Mouse (Mus musculus): ENCODE results near the gene Pxn.

The Pxn gene

GRCm38 (mm10) chr5:115528128-115528527, 21.7 kb downstream of the Pxn start:
- no peak for DNase-seq (ENCODE audit: low spot score)

GRCm38 (mm10) chr5:115529364-115529741, 22.9 kb downstream of the Pxn start:
- DNase-seq (ENCODE audit: low spot score) = no peak

- DNase-seq (ENCODE audit: low spot score) = no peak
These were observed 23.4 kb downstream of the Pxn start for GRCm38 (mm10) chr5:115529742-115530446.

GRCm38 (mm10) chr5:115530447-115530809, 24.0 kb downstream of the Pxn start:
- DNase-seq (ENCODE audit: low spot score) = no peak

DNA sequence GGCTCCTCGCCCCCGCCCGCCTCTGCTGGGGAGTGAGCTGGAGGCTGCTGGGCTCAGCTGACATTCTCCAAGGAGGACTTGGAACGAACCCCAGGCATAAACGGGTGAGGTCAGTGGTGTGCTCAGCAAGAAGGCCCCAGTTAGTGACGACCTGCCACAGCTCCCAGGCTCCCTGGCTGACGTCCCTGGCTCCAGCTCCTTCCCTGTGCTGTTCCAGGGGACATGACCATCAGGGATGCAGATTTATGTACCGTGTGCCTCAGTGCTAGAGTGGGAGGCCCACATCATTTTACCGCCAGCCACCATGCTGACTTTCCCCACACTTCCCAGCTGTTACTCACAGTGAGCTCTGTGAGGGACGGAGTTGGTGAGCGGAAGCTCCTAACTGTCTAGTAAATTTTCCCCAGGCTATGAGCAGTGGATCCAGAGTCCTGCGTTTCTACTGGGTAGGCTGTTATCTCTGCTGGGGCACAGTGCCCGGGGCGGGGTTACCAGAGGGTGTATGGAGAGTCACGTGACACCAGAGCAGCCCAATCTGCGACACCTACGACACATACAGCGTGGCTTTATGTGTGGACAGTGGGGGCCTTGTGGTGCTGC, 25.3 kb downstream of the Pxn start:
- peak; percentile 60 for DNase-seq (ENCODE audit: low spot score)

DNA sequence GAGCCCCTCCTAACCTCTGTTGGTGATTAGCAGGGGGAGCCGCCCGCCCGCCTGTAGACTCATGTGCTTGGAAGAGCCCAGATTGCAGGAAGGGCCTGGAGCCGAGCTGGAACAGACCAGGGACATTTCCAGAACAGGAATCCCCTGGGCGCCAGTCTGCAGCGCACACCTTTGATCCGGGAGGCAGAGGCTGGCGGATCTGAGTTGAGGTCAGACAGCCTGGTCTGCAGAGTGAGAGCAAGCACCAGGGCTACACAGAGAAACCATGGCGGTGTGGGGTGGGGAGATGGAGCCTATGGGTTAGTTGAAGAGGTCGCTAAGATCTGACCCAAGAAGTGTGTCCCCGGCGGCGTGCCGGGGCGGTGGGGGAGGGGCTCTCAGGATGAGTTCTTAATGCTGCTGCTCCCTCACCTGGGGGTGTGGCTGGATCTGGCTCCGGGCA, 27.8 kb downstream of the Pxn start:
- no peak for DNase-seq (ENCODE audit: low spot score)

DNA sequence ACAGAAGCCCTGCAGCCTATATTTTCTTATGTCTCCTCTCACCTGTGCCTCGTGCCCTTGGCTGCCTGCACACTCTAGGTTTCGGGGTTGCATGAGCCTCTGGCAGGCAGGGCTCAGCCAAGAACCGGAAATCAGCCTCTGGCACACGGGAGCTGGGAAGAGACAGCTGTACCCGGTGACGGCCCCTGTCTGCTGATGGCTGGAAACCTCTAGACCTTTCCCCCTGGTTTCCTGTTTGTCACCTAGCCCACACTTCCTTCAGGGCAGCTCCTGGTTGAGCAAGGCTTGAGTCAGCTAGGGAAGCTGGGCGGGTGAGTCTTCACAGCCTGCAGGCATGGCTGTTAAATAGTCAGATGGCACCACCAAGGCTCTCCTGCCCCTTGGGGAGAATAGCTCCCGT, 28.4 kb downstream of the Pxn start:
- DNase-seq (ENCODE audit: low spot score) = no peak

DNA sequence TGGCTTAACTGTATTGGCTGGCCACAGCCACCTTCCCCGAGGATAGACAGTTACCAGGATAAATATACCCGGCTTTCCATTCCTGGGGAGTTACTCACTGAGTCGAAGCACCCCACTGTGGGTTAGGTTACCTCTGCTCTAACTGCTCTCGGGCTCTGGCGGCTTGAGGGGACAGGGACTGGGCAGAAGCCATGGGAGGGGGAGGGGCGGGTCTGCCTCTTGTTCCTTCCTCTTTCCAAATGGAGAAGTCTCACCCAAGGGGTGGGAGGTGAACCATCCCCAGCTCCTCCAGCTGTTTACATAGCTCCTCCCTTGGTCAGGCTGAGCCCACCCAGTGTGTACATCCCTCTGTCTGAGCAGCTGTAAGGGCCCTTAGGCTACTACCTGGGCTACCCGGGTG, 29.2 kb downstream of the Pxn start:
- DNase-seq (ENCODE audit: low spot score) = no peak

GRCm38 (mm10) chr5:115538017-115538692, 31.7 kb downstream of the Pxn start:
- DNase-seq (ENCODE audit: low spot score) = no peak

DNA sequence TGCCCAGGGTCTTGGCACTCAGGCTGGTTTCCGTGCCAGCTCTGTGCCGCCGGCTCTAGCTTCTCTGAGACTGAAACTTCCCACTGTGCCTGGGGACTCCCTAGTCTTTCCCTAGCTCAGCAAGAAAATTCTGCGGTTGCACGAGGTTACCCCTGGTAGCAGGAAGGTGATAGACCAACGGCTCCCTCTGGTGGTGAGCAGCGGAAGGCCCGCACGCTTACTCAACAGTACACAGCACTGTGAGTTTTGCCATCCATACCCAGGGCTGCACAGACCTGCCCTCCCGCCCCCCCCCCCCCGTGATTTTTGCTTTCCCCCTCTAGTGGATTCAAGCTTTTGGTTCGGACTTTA, 32.2 kb downstream of the Pxn start:
- peak; percentile 79 for DNase-seq (ENCODE audit: low spot score)

DNA sequence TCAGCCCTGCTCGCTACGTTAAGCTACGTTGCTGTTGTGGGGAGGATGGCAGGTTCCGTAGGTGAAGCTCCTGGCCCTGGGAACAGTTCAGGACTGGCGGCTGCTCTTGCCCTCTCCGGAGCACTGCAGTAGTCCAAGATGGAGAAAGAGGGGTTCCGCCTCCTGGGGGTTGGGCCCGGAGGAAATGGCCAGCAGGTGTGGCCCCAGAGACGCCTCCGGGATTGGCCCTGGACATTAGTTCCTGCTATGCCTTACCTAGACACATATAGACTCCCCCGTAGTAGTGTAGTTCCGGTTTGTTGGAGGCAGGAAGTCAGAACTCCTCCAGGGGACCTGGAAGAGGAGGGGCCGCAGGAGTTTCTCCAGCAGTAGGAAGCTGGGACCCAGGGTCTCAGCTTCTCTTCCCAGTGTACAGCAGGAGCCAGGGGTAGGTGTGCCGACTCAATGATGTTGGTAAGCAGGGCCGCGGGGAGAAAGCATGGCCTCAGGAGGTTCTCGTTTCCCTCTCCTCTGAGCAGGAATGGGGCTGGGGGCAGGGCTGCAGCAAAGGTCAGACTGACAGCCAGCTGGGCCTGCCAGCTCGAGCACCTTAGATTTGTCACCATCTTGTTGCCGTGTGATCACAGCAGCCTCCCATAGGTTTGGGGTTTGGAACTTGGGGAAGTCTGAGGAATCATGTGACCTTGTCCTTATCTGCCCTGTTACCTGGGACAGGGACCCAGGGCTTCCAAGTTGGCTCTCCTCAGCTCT, 36.3 kb downstream of the Pxn start:
- no peak for DNase-seq (ENCODE audit: low spot score)

- peak; percentile 83 for DNase-seq (ENCODE audit: low spot score)
These were observed 37.2 kb downstream of the Pxn start for GRCm38 (mm10) chr5:115543509-115544253.

- no peak for DNase-seq (ENCODE audit: low spot score)
These were observed 38.2 kb downstream of the Pxn start for GRCm38 (mm10) chr5:115544655-115545185.

GRCm38 (mm10) chr5:115545636-115546035, 39.2 kb downstream of the Pxn start:
- no peak for DNase-seq (ENCODE audit: low spot score)

DNA sequence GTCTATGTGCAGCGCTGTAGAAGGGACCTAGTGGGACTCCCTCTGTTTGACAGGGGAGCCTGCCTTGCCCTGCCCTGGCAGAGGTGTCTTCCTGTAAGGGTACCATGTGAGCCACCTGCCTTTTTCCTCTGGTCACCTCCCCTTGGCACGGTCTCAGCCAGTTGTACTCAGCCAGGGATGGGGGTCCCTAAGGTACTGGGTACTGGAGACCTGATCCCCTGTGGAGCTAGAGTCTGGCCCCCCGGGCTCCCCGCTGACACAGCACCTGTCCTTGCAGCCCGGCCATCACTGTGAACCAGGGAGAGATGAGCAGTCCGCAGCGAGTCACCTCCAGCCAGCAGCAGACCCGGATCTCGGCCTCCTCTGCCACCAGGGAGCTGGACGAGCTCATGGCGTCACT, 40.1 kb downstream of the Pxn start:
- no peak for DNase-seq (ENCODE audit: low spot score)

DNA sequence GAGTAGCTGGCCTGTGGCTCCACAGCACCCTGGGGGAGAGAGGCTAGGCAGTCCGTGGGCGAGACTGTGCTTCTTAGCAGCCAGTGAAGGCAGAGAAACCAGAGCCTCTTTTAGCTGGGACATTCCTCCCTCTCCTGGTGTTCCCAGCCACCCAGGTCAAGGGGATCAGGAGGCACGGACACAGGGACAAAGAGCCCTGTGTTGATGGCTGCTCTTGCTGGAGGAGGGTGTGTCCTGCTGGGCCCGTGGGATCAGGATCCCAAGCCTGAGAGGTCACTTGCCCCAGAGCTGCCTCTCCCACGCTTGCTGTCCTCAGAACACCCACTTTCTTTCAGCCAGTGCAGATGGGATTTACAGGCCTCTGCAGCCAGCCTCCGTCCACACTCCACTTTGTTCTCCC, 40.5 kb downstream of the Pxn start:
- peak; percentile 80 for DNase-seq (ENCODE audit: low spot score)

DNA sequence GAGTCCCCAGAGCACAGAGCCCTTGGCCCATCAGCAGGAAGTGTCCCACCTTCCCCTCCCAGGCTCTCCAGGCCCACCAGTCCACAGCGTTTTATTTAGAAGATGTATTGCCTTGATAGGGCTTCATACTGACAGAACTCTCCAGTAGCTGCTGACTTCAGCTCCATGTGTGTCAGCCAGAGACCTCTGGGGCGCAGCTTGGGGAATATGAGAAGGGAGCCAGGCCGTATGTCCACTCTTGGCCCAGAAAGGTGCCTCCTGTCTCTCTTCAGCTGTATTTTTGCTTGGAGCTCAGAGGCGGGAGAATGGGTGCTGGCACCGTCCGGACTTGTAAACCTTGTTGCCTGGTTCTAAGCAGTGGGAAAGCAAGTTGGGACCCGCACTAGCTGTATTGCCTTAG, 40.9 kb downstream of the Pxn start:
- no peak for DNase-seq (ENCODE audit: low spot score)

DNA sequence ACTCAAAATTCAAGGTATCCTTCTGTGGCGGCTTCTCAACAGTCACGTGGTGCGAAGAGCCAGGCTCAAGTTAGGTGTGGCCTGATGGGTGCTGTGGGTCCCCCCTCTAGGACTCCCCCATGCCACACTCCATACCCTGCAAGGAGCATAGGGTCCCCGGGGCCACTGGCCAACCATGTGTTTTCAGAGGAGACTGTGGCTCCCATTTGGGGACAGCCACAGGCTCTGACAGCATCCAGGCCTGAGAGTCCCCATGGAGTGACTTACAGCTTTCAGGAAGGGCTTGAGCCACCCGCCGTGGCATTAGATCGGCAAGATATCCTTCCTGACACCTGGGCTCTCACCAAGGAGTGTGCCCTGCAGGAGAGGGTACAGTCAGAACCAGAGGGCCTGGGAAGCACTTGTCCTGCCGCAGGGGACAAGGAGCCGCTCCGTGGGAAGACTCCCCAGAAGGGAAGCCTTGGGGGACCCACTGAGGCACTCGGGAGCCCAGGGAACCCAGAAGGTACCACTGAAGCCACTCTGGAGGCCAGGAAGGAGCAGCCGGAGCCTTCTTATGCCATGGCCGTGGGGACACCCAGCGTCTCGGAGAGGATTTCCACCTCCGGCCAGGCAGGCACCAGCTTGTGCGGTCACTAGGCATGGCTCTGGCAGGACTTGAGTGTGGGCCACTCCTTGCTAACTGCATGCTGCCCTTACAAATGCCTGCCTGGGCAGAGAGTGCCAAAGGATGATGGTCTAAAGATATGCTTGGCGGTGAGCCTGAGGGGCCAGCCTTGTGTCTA, 42.2 kb downstream of the Pxn start:
- no peak for DNase-seq (ENCODE audit: low spot score)

GRCm38 (mm10) chr5:115550482-115551005, 44.1 kb downstream of the Pxn start:
- no peak for DNase-seq (ENCODE audit: low spot score)

DNA sequence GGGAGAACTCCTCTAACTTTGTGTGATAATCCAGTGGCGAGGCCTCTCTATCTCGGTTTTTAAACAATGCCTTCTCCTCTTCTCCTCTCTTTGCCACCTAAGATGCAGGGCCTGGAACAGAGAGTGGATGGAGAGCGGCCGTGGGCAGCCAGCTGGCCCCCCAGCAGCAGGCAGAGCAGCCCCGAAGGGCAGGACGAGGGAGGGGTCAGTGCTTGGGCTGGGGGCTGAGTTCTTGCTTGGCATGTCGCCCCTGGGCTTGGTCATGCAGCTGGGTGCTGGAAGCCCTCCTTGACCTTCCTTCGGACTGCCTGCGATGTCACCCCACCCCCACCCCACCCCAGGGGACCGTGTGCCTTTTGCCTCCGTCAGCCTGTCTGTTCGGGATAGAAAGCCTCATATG, 44.9 kb downstream of the Pxn start:
- no peak for DNase-seq (ENCODE audit: low spot score)

DNA sequence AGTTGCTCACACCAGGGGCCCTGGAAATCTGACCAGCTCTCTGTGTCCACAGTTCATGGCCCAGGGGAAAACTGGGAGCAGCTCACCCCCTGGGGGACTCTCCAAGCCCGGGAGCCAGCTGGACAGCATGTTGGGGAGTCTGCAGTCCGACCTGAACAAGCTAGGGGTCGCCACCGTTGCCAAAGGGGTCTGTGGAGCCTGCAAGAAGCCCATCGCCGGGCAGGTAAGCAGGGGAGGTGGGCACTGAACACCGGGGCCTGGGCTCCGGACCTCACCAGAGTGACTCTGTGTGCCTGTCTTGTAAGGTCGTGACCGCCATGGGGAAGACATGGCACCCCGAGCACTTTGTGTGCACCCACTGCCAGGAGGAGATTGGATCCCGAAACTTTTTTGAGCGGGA, 45.3 kb downstream of the Pxn start:
- DNase-seq (ENCODE audit: low spot score) = no peak
